Mouse (Mus musculus) retina, embryonic 14.5 days (tissue): ENCODE data around the gene Kbtbd2.
A peak's percentile ranks its signal among the peaks of the same experiment; 100 is the strongest.

Experiments
- DNase-seq: peaks from one replicate; pipeline ENCODE4 v3.0.0-alpha.2; 2015; ENCODE audit warnings: low spot score

The Kbtbd2 gene

DNA sequence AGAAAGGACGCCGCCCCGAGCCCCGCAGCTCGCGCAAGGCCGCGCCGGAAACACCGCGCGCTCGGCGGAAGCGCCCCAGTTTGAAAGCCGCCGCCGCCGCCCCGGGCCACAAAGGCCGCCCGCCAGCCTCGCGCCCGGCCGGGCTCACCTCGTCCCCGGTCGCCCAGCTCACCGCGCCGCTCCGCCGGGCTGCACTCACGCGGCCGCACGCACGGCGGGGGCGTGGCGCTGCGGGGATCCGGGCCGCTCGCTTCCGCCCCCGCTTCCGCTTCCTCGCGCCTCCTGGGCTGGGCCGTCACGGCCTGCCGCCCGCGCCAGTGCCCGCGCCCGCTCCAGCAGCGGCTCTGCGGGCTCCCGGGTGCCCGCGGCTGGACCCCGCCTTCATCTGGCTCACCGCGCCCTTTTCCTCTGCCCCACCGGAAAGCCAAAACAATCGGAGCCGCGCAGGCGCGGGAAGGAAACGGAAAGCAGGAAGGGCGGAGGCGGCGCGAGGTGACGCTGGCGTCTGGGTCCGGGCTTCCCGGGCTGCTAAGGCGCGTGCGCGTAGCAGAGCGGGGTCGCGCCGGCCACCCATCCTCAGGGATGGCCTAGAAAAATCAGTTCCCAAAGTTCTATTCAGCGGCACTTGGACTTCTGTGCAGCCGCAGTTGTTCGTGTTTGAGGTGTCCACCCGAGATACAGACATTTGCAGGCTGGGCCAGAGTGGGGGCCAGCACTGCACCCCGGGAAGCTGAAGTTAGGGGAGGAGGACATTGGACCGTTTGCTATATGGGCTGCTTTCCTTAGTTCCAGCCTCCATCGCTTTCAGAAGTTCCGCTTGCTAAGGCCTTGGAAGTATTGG is at the start of gene Kbtbd2:
Kbtbd2 (minus strand) TSS at position 503 of the 841 bp plus-strand sequence.
- DNase-seq = peak; percentile 95

DNA sequence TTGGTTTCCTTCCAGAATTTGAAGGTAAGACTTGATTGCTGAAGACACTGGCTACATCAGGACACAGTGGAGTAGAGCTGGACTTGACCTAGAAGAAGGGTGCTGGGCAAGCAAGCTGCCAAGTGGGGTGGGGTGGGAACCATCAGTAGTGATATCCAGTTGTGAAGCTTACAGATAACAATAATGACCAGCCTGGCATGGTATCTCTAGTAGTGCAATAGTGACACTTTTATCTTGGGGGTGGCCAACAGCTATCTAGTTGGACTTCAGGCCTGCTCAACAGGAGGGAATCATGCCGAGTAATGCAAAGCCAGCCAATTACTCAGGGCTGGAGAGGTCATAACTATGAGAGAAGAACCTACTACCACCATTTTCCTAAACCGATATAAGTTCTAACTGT is 46.8 kb upstream of the Kbtbd2 start:
- DNase-seq = no peak

DNA sequence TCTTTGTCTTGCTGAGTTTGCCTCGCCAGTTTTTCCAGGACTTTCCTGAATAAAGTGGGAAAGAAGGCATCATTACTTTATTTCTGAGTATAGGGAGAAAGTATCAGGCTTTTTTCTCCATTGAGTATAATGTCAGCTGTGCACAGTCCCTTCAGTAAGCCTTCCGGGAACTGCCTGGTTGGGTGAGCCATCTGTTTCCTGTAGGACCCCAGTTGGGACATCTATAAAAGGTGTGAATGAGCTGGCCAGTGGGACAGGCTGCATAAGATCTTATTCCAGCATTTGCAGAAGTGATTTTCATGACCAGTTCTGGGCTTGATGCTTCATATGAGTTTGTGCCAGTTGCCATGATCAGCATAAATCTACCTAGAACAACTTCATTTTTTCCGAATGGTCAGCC is 45.6 kb upstream of the Kbtbd2 start:
- no peak for DNase-seq

DNA sequence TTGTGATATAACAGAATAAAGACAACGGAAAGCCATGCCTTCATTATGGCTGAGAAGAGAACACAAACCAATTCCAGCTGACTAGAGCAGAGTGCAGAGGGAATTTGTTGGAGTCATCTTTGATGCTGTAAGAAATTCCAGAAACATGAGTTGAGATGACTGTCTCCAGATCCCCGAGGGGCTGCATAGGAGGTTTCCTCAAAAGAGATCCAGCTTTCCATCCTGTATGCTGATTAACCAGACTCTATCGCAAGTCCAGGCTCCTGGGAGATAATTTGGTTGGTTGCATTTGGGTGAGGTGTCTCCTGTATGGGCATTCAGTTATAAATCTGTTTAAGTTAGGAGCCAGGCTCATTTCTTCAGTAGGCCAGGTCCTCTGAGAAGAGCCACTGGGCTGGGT is 40.0 kb upstream of the Kbtbd2 start:
- DNase-seq = no peak

DNA sequence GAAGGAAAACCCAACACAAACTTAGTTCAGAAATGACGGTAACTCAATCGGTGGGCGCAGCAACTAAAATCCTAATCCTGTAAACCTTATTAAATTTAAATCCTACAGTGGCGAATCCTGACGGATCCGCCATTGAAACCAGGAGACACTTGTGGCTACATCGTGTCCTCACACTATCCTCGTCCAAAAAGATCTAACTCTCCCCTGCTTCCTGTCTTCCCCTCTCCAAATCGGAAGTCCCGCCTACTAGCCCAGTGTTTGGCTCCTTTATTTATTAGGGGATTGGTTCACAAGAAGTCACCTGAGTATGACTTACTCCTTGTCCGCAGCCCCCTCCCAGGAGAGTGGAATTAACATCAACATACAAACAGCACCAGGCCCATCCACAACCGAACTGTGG is 39.6 kb upstream of the Kbtbd2 start:
- DNase-seq = no peak

DNA sequence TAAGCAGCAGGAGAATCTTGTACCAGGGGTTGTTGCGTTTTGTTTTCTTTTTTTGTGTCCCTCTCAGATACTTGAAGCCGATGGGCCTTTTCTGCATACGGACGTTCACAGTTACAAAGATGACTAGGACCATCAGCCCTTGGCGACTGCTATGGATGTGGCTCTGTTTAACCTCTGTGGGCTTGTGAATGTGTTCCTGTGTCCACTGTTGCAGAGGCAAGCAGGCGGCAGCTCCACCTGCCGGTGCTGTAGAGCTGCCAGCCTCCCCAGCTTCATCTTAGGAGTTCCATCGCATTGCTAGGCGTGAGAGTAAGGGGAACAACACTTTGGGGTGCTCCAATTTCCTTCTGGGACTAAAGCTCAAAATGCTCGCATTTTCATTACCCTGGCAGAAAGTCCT is 37.9 kb upstream of the Kbtbd2 start:
- DNase-seq = no peak

DNA sequence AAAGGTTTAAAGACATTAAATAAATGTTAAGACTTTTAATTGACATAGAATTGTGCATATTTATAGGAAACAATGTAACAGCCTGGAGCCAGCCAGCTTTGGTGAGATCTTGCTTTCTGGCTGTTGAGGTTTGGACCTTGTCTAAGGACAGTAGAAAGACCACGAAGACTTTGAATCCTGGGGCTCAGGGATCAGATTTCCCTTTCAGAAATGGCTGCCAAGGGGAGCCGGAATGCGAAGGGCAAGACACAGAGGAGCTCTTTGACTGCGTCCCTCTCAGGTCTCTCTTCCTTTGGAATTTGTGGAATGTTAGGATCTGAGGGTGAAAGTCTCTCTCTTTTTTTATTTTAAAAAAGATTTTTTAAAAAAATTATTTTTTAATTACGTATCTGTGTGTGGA is 37.2 kb upstream of the Kbtbd2 start:
- no peak for DNase-seq

DNA sequence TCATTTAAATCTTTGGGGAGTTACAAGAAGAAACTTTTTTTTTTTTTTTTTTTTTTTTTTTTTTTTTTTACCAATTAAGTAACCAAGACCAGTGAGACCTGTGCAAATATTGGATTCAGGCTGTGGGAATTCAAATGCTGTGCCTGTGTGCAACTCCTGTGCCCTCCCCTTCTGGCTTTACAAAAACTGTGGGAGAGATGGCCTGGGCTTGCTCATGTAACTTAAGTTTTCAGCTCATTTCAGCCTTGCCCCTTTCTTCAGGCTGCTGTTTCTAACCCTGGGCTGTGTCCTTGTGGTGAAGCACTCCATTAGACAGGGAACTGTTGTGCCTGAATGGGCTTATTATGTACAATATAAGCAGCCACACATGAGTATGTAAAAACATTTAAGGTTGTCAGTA is 35.2 kb upstream of the Kbtbd2 start:
- DNase-seq = no peak

DNA sequence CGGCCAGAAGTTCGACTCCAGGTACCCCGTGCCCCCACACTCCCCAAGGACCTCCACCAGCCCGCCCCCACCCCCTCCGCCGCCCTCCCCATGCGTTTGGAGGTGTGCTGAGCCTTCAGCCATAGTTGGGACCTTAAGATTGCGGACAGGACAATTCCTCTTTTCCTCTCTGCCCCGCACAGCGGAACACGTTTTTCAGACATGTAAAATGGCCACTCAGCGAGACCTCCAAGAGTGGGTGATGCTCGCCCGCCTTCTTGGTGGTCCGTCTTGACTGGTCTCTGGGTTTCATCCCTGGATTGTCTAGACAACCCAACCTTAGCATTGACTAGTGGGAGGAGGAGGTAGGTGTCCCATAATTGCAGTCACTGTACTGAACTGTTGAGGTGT is 34.8 kb upstream of the Kbtbd2 start:
- DNase-seq = peak; percentile 34

DNA sequence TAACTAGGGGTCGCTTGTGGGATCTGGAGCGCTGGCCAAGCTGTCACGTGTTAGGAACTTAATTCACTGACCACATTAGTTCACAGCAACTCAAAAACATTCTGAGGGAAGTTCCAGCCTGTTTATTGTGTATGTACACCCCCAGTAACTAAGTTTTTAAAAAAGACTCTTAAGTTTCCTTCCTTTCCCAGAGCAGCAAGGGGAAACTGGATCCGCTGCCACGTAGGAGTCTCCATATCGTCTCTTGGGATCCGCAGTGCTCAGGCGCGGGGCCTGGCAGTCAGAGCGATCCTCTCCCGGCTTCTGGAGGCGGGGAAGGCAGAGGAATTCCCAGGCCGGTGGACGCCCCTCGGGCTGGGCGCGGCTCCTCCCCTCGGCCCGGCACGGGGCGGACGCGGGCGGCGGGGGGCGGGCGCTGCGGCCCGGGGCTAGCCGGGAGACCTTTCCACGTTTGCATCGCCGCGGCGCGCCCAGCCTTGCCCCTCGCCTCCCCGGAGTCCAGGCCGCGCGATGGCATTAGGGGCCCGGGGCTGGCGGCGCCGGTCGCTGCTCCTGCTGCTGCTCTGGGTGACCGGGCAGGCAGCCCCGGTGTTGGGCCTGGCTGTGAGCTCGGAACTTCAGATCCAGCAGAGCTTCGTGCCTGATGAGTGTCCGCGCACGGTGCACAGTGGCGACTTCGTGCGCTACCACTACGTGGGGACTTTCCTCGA is 34.2 kb upstream of the Kbtbd2 start, which contains the start of gene Fkbp9:
Fkbp9 (plus strand) TSS at position 363 of the 710 bp plus-strand sequence.
- peak; percentile 78 for DNase-seq

DNA sequence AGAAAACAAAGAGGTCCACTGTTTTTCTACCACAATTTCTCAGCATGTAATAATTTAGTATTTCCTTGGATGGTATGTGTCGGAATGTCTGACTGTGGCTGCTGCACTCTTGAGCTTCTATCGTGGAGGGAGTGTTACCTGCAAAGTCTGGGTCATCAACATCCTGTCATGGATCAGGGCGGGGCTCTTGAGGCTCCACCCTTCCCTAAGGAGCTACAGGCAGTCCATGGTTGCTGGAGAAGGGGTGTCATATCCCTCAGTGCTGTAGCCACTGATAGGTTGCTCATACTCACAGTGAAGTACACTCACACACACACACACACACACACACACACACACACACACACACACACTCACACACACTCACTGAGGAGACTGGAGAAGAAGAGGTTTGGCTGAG is 28.0 kb upstream of the Kbtbd2 start:
- no peak for DNase-seq

DNA sequence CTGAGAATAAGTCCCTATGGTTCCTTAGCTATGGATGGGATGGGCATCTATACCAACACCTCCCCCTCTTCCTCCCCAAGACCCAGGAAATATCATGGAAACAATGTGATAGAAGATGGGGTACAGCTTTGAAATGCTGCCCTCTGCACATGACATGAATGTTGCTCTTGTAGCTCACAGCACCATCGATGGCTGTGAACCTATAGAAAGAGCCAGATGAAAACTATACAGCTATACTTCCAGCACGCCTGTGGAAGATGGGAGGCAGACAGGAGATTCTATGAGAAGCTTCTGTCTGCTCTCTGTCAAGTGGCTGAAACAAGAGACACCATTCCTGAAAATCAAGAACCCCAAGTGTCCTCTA is 21.5 kb upstream of the Kbtbd2 start:
- DNase-seq = no peak

DNA sequence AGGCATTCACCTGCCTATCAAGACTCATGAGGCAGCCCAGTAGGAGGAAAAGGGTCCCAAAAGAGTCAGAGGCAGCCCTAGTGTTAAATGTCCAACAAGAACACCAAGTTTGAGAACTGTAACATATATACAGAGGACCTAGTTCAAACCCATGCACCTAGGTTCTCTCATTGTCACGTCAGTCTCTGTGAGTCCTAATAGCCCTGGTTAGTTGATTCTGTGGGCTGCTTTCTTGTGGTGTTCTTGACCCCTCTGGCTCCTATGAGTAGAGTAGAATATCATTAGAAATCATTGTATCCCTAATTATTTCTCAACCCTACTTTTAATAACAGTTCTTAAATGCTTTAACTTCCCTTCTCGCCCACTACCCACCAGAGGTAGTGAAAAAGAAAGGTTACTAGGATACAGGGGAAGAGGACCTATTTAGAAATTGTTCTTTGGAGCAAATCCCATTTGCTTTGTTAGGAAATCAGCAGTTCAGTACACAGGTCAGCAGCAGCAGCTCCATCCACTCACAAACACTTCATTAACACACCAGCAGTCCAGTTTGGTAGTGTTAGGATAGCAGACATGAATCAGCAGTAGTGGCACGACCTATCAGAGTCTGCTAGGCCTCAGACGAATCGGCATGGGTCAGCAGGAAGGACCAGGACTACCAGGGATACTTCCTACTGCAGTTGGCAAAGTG is 21.0 kb upstream of the Kbtbd2 start:
- no peak for DNase-seq

DNA sequence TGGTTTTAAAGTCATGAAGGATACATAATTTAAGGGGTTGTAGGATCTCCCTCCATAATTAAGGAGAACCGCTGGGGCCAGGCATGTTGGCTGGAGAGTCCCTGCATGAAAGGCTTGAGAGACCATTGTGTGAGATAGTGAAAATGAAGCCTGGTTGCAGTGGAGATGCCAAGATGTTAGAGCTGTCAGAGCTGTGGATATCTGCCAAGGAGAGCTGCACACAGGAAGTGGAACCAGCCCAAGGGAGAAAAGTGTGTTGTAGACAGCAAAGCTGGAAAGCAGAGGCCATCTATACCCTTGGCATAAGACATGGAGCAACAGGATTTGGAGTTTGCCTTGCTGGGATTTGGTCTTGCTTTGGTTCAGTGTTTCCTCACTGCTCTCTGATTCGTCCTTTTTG is 15.7 kb upstream of the Kbtbd2 start:
- DNase-seq = no peak

DNA sequence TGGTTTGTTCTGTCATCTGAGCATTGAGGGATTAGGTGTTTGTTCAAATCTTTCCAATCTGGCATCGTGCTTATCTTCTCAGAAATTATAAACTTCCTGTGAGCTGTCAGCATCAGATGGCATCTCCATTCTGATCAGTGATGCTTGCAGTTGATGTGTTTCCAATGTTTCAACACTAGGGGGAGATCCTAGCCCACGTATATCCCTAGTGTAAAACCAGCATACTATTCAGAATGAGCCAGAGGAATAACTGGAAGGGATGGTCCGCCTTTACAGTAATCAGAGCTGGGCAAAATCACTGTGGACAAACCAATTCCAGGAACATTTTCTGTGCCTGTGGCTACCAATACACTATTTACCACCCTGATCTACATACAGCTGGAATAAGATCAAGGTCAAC is 11.0 kb upstream of the Kbtbd2 start:
- peak; percentile 81 for DNase-seq

DNA sequence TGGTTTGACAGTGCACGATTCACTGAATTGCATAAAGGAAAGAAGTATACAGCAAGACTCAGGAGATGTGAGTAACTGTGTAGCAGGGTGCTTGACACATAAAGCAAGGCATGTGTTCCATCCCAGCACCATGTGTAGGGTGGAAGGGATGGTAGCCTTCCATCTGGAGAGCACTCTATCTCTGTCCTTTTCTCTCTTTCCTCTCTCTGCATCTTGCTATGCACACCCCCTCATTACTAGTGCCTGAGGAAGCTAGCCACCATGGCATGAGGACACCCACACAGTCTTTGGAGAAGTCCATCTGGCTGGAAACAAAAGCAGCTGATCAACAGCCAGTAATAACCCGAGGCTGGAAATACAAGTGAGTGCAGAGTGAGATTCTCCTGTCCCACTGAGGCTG is 8.6 kb upstream of the Kbtbd2 start:
- DNase-seq = no peak

DNA sequence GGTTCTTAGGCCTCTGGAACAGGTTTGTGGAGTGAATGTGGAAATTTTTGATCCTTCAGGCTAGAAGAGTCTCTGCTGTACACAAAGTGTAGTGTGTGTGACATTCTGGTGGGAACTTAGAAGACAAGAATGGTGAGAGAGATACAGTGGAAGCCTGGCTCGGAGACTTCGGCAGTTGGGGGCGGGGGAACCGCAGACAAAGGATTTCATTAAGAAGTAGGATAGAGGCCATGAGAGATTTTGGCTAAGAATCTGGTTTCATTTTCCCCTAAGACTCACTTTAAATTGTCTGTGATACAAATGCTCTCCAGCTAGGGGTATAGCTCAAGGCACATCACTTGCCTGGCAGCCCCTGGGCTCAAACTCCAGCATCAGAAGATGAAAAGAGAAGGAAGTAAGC is 7.4 kb upstream of the Kbtbd2 start:
- DNase-seq = no peak

DNA sequence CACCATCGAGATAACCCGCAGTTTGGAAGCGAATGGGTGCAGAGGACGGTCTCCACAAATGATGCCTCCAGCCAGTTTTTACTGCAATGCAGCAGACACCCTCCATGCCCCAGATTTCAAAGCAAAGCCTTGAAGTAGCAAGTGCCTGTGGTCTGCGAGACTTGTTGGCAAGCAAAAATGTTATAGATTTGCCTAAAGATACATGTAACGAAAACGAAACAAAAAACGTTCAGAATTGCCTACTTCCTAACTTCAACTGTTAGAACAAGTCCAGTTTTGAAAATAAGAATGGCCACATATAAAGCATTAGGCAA is 496 bp upstream of the Kbtbd2 start:
- DNase-seq = no peak

DNA sequence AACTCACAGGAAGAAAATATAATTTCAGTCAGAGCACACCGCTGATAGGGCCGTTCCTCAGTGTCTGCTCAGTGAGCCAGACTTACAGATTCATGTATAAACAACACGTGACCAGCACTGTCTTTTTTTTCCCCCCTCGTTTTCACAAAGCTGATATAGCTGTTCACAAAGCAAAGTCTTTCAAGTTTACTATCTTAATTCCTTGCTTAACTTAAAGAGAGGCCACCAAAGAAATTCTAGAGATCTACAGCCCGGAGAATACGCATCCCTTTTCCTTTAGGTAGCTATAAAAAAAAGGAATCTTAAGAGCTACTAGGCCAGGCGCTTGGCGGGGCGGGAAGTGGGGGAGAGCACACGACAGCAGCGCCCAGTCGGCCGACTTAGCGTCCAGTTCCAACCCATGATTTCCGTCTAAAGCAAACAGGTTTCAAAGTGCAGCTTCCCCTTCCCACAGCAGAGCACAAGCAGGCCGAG is 908 bp downstream of the Kbtbd2 start:
- DNase-seq = peak; percentile 63

DNA sequence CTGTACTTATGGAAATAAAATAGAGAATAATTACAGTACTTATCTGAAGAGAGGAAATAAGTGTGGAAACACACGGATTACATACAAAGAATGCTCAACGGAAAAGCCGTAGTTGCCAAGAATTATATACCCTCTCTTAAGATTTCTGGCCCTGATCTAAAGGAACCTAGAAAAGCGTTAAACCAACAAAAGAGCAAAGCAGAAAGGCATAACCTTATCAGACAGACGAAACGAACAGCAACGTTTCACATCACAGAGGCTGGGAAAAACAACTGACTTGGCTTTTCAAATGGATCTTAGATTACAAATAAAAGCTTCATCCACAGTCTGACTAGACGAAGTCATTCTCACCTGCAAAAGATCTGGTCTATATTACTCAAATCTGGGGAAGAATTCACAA is 1.4 kb downstream of the Kbtbd2 start:
- no peak for DNase-seq

DNA sequence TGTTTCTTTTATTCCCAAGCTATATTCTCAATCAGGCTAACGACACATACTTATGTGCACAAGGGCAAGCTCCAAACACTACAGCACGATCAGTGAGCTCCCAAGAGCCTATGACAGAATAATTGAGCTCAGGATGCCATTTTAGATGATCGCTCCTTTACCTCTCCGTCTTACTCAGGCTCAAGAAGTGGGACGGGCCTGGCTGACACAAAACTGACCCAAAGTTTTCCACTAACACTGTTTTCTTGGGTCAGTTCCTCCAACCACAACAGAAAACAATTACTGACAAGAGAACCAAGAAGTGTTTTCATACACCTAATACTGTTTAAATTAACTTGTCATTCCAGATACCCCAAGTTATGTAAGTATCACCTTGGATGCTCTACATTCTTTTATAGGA is 2.8 kb downstream of the Kbtbd2 start:
- no peak for DNase-seq

DNA sequence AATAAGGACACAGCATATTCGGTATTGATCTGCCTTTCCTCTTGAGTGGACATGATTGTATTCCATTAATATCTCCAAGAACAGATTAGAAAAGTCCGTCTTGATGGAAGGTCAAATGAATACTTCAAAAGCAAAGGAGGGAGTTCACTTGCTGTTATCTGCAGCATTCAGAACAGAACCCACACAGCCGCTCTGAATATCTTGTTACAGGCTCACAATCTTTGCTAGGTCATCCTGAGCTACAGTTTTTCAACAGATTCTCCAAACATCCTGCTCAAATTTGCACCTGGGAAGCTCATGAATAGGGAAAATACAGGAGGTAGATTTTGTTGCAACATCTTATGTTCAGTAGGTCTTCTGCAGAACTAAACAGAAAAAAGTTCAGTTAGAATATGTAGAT is 8.3 kb downstream of the Kbtbd2 start:
- no peak for DNase-seq

DNA sequence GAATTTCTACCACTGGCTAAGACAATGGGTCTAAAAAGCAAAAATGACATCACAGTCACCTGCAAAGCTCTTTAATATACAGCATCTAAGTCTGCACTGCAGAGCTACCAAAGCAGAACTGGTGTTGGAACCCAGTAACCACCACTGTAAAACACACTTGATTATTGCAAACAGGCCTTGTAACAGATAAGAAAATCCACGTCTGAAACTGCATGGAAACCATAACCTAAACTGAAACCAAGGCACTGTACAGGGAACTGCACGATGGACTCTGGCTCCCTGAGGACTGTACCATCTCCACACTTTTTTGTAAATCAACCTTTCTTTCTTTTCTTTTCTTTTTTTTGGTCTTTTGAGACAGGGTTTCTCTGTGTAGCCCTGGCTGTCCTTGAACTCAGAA is 9.9 kb downstream of the Kbtbd2 start:
- no peak for DNase-seq
